Mouse (Mus musculus): ENCODE data around the gene Ctf1. TPM values are rescaled to one million over a fixed set of nuclear protein-coding genes. Genes with fewer than 3 reads are reported as not detected.

Ctf1 gene
- total and polyA plus RNA-seq, 2 experiments from 2014 or later, result 3.8 to 6.5 TPM

- H3K4me1 ChIP-seq (ENCODE audit: insufficient read depth), result no peaks in the 10 kb centered on the region
- no peaks in the 10 kb centered on the region for H3K27me3 ChIP-seq (ENCODE audit: insufficient read depth, low read length)
- no peaks in the 10 kb centered on the region for H3K36me3 ChIP-seq (ENCODE audit: insufficient read depth)
- H3K4me3 ChIP-seq (ENCODE audit: low read depth, low read length), result no peak overlapping the region
- no peak overlapping the region for H3K27ac ChIP-seq (ENCODE audit: low read depth, low read length)
- no peak overlapping the region for H3K4me2 ChIP-seq (ENCODE audit: low read depth)
- no peak for TF ChIP-seq CTCF (IDR thresholded peaks at IDR 0.05; ENCODE audit: low read depth)
- ATAC-seq (no peak), DNase-seq (no peak)
- no peaks in the 10 kb centered on the region for H3K9me3 ChIP-seq (ENCODE audit: low read length)
- H3K9ac ChIP-seq, result no peak overlapping the region
- WGBS, result 86% methylated on average over 8 of the region's 8 CpGs
These were observed 30.5 kb upstream of the Ctf1 start for GRCm38 (mm10) chr7:127681888-127682553.

GRCm38 (mm10) chr7:127685304-127686018, 27.1 kb upstream of the Ctf1 start:
- Histone ChIP-seq H3K9me3 (ENCODE audit: low read length) (no peaks in the 10 kb centered on the region), H3K4me3 (ENCODE audit: low read depth, low read length) (no peak overlapping the region), H3K9ac (no peak overlapping the region), H3K4me2 (ENCODE audit: low read depth) (no peak overlapping the region), H3K4me1 (ENCODE audit: insufficient read depth) (no peaks in the 10 kb centered on the region), H3K27ac (ENCODE audit: low read depth, low read length) (no peak overlapping the region), H3K27me3 (ENCODE audit: insufficient read depth, low read length) (no peaks in the 10 kb centered on the region), H3K36me3 (ENCODE audit: insufficient read depth) (no peaks in the 10 kb centered on the region; the same call in 1 of the 2 replicates)
- no peak for ATAC-seq
- no peak for TF ChIP-seq CTCF (IDR thresholded peaks at IDR 0.05; ENCODE audit: low read depth)
- no peak for DNase-seq
- 75% methylated on average over 14 of the region's 14 CpGs for WGBS

GRCm38 (mm10) chr7:127686740-127687449, 25.6 kb upstream of the Ctf1 start:
- H3K27ac ChIP-seq (ENCODE audit: low read depth, low read length), result no peak overlapping the region
- H3K4me1 ChIP-seq (ENCODE audit: insufficient read depth), result peaks cover 5% of the 10 kb centered on the region; the same call in 1 of the 2 replicates
- no peaks in the 10 kb centered on the region for H3K27me3 ChIP-seq (ENCODE audit: insufficient read depth, low read length)
- no peak for TF ChIP-seq CTCF (IDR thresholded peaks at IDR 0.05; ENCODE audit: low read depth)
- no peak overlapping the region for H3K4me2 ChIP-seq (ENCODE audit: low read depth)
- 85% methylated on average over 11 of the region's 11 CpGs for WGBS
- ATAC-seq, result no peak
- no peak overlapping the region for H3K4me3 ChIP-seq (ENCODE audit: low read depth, low read length)
- no peak overlapping the region for H3K9ac ChIP-seq
- no peak for DNase-seq
- no peaks in the 10 kb centered on the region; the same call in 1 of the 2 replicates for H3K36me3 ChIP-seq (ENCODE audit: insufficient read depth)
- no peaks in the 10 kb centered on the region for H3K9me3 ChIP-seq (ENCODE audit: low read length)

GRCm38 (mm10) chr7:127688935-127689334, 23.6 kb upstream of the Ctf1 start:
- no peak overlapping the region; the same call in 1 of the 2 replicates for H3K27ac ChIP-seq (ENCODE audit: low read depth, low read length)
- ATAC-seq (no peak), DNase-seq (no peak)
- peaks cover 5% of the 10 kb centered on the region; the same call in 1 of the 2 replicates for H3K4me1 ChIP-seq (ENCODE audit: insufficient read depth)
- H3K4me2 ChIP-seq (ENCODE audit: low read depth), result no peak overlapping the region
- peaks cover 4% of the 10 kb centered on the region; the same call in 1 of the 2 replicates for H3K36me3 ChIP-seq (ENCODE audit: insufficient read depth)
- no peaks in the 10 kb centered on the region for H3K27me3 ChIP-seq (ENCODE audit: insufficient read depth, low read length)
- WGBS, result 88% methylated on average over 7 of the region's 7 CpGs
- TF ChIP-seq CTCF (IDR thresholded peaks at IDR 0.05; ENCODE audit: low read depth), result no peak
- H3K9me3 ChIP-seq (ENCODE audit: low read length), result no peaks in the 10 kb centered on the region
- no peak overlapping the region for H3K9ac ChIP-seq
- H3K4me3 ChIP-seq (ENCODE audit: low read depth, low read length), result no peak overlapping the region

- Histone ChIP-seq H3K36me3 (ENCODE audit: insufficient read depth) (peaks cover 4% of the 10 kb centered on the region; the same call in 1 of the 2 replicates), H3K27me3 (ENCODE audit: insufficient read depth, low read length) (no peaks in the 10 kb centered on the region), H3K4me1 (ENCODE audit: insufficient read depth) (peaks cover 5% of the 10 kb centered on the region; the same call in 1 of the 2 replicates), H3K4me2 (ENCODE audit: low read depth) (no peak overlapping the region), H3K4me3 (ENCODE audit: low read depth, low read length) (no peak overlapping the region), H3K9me3 (ENCODE audit: low read length) (no peaks in the 10 kb centered on the region), H3K27ac (ENCODE audit: low read depth, low read length) (no peak overlapping the region), H3K9ac (no peak overlapping the region)
- no peak for DNase-seq
- no peak for TF ChIP-seq CTCF (IDR thresholded peaks at IDR 0.05; ENCODE audit: low read depth)
- 69% methylated on average over 9 of the region's 9 CpGs for WGBS
- ATAC-seq, result no peak
These were observed 22.8 kb upstream of the Ctf1 start for GRCm38 (mm10) chr7:127689626-127690280.

- Histone ChIP-seq H3K4me1 (ENCODE audit: insufficient read depth) (peaks cover 5% of the 10 kb centered on the region; the same call in 1 of the 2 replicates), H3K4me3 (ENCODE audit: low read depth, low read length) (no peak overlapping the region), H3K27ac (ENCODE audit: low read depth, low read length) (peak overlapping the region; percentile 50; the same call in 1 of the 2 replicates), H3K27me3 (ENCODE audit: insufficient read depth, low read length) (no peaks in the 10 kb centered on the region), H3K9me3 (ENCODE audit: low read length) (no peaks in the 10 kb centered on the region), H3K36me3 (ENCODE audit: insufficient read depth) (peaks cover 13% of the 10 kb centered on the region; the same call in 1 of the 2 replicates), H3K4me2 (ENCODE audit: low read depth) (peak overlapping the region; percentile 37), H3K9ac (0 out of 2 replicates have a peak overlapping the region, but pooled peaks have one; percentile 14)
- TF ChIP-seq CTCF (IDR thresholded peaks at IDR 0.05; ENCODE audit: low read depth), result no peak
- peak; percentile 39 for DNase-seq
- 6% methylated on average over 15 of the region's 15 CpGs for WGBS
- peak; percentile 56 for ATAC-seq
These were observed 21.1 kb upstream of the Ctf1 start for GRCm38 (mm10) chr7:127691221-127691989.

Measured in forebrain, postnatal 0 days (tissue).